Mouse (Mus musculus) C2C12 (cell line): ENCODE data around the gene Gm15155.

Source experiments
- CTCF ChIP-seq: IDR thresholded peaks from one replicate; pipeline ENCODE4 v1.5.1; 2011; ENCODE audit not compliant: control insufficient read depth, insufficient read depth, insufficient read length
- MAX ChIP-seq: IDR thresholded peaks from one replicate; pipeline ENCODE4 v1.6.1; 2011; ENCODE audit warnings: mild to moderate bottlenecking, control low read depth
- MYOG ChIP-seq: IDR thresholded peaks from one replicate; pipeline ENCODE4 v1.6.1; 2011; ENCODE audit not compliant: control insufficient read depth, insufficient read length; ENCODE audit errors: extremely low read depth

DNA sequence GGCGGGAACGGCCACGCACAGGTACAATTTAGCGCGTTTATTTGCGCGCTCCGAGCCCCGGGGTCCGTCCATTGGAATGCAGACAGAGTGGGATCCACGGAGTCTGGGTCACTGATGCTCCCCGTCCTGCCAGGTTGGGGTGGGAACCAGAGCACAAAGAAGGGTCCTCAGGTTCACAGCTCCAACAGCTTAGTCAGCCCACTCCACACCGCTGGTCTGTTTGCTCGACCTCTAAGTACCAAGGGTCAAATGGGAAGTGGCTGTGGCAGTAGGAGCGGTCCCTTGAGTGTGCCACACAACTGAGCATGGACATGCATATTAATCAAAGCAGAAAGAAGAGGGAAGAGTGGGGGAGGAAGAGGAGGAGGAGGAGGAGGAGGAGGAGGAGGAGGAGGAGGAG, 354 bp downstream of the Gm15155 start:
- TF ChIP-seq MYOG (no peak), MAX (no peak), CTCF (no peak)
